Mouse (Mus musculus) gastrocnemius, postnatal 14 days (tissue): ENCODE data around the gene Stn1. TPM values are rescaled to one million over a fixed set of nuclear protein-coding genes. Genes with fewer than 3 reads are reported as not detected.
"Not testable (repeated sequence)": the region's sequence is repeated elsewhere in the genome, so short reads cannot be mapped to it uniquely, and the experiment has no call there.

Experiments used
- DNase-seq: peaks from one replicate; pipeline ENCODE4 v3.0.0; 2021; ENCODE audit warnings: mixed read lengths
- intact Hi-C: fragments of 180-260 bp; cut with DNase I; formaldehyde crosslinking; loops from one replicate; pipeline ENCODE4 v1.15.1; 2025; ENCODE audit warnings: low total_unique reads
- long read RNA-seq, 2 experiments: library from polyadenylated mRNA; stranded (forward); transcript quantifications; one replicate each; pipeline ENCODE4 v2.0.0; 2021
- total RNA-seq, 2 experiments: library from RNA; stranded (reverse); gene quantifications; 2 replicates each; pipeline ENCODE4 v1.2.3; 2021

Gene Stn1
- 10 to 100 TPM in 1 of 2 experiments, 1 to 10 TPM in 1; 6.8 to 11.2 TPM for total RNA-seq
- long read RNA-seq, experiment 1, transcript Stn1-201 (10 exons, 1,992 nt): major isoform, 11 of 12 reads
- long read RNA-seq, experiment 1, partial matches to known transcripts: 0 of 12 reads
- long read RNA-seq, experiment 1, other reads (novel, unspliced or antisense): 1 of 12 reads
- long read RNA-seq, experiment 2, transcript Stn1-201 (10 exons, 1,992 nt): major isoform, 11 of 12 reads
- long read RNA-seq, experiment 2, partial matches to known transcripts: 0 of 12 reads
- long read RNA-seq, experiment 2, other reads (novel, unspliced or antisense): 1 of 12 reads

GRCm38 (mm10) chr19:47537300-47537792, at the start of gene Stn1:
Gene Stn1, minus strand, starts transcription at chr19:47537507.
- no peak for DNase-seq
- intact Hi-C loops: no loop called here

GRCm38 (mm10) chr19:47587009-47587408, 49.7 kb upstream of the Stn1 start:
- no peak for DNase-seq
- intact Hi-C loops: no loop called here

GRCm38 (mm10) chr19:47585772-47586171, 48.5 kb upstream of the Stn1 start:
- no peak for DNase-seq
- intact Hi-C loops: no loop called here

DNA sequence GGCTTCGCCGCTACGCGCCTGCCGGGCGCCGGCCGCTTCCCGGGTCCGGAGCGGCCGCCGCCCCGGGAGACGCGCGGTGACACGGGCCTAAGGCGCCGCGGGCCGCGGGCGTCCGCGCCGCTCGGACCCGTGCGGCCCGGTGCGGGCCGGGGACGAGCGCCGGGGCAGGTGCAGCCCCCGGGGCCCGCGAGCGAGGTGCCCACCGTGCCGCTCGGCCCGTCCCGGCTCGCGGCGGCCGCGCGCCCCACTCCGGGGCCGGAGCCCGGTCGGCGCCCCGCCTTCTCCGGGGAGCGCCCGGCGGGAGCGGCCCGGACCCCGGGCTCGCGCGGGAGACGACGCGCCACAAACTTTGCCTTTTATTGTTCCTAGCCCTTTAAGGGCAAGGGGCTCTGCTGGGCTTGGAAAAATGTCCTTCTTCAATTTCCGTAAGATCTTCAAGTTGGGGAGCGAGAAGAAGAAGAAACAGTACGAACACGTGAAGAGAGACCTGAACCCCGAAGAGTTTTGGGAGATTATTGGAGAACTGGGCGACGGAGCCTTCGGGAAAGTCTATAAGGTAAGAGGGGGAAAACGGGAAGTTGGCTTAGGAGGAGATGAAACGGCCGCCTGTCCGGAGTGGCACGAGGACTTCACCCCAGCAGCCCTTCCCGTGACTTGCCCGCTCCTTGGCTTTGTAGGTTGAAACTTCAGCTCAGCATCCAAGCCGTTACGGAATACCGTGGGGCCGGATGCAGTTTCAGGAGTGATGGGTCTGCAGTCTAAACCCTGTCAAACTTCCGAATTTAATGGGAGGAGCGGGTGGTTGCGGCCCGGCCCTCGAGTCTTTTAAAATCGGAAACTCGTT, 42.7 kb upstream of the Stn1 start:
- DNase-seq: peak; percentile 16
- intact Hi-C loops: no loop called here

- intact Hi-C loops: no loop called here
- DNase-seq: peak; percentile 82
Measured at GRCm38 (mm10) chr19:47579225-47579787, 42.0 kb upstream of the Stn1 start, which contains the start of gene Slk. Gene Slk, plus strand, starts transcription at chr19:47579678.

DNA sequence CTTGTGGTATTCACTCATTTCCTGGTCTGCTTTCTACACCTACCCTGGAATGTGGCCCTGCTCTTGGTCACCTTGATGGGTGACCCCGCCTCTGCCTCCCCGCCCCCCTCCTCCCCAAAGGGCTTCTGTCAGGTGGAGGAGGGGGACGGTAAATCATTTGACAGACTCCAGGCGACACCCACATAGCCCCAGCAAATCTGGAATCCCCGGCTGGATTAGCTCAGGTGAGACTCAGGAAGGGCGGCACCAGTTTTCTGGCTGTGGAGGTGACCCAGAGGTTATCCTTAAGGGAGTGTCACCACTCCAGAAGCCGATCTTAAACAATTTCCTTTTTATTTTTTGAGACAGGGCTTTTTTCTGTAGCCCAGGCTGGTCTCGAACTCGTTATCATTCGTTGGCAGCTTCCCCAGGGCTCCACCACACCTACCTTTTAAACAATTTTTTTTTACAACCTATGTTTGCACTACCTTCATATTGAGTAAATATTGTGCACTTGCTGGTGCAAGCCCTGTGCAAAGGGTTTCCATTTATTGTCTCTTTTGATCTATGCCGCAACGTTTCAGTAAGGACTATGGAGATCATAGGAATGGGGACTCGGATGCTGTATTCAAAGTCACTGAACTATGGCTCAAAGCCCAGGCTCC, 41.4 kb upstream of the Stn1 start:
- no peak for DNase-seq
- intact Hi-C loops: no loop called here

GRCm38 (mm10) chr19:47573718-47574117, 36.4 kb upstream of the Stn1 start:
- no peak for DNase-seq
- intact Hi-C loops: no loop called here

- DNase-seq: not testable (repeated sequence)
Measured at GRCm38 (mm10) chr19:47571981-47572380, 34.7 kb upstream of the Stn1 start.

GRCm38 (mm10) chr19:47570042-47570441, 32.7 kb upstream of the Stn1 start:
- no peak for DNase-seq
- intact Hi-C loops: no loop called here

More at GRCm38 (mm10) chr19:47571981-47572380, 34.7 kb upstream of the Stn1 start:
- intact Hi-C loops: not testable (repeated sequence)

- intact Hi-C loops: no loop called here
- DNase-seq: no peak
Measured at GRCm38 (mm10) chr19:47565994-47566393, 28.7 kb upstream of the Stn1 start.

- no peak for DNase-seq
- intact Hi-C loops: no loop called here
Measured at GRCm38 (mm10) chr19:47565031-47565654, 27.8 kb upstream of the Stn1 start.

GRCm38 (mm10) chr19:47563715-47564114, 26.4 kb upstream of the Stn1 start:
- DNase-seq: no peak
- intact Hi-C loops: no loop called here

DNA sequence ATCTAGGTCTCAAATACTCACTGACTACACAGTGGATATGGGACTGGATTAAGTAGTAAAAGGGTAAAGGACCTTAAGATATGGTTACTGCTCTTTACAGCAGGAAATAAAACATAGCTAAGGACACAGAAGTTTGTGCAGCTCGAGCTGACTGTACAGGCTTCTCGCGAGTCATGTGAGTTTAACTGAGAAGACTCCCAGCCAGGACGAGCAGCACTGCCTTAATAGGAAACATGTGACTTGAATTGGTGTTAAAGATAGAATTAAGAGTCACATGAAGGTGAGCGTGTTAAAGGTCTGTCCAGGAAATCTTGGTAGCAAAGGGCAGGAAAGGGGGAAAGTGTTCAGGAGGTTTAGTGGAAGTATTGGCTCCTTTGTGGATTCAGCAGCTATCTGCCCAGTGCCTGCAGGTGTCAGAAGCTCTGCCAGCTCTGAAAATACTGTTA, 24.7 kb upstream of the Stn1 start:
- intact Hi-C loops: no loop called here
- no peak for DNase-seq

DNA sequence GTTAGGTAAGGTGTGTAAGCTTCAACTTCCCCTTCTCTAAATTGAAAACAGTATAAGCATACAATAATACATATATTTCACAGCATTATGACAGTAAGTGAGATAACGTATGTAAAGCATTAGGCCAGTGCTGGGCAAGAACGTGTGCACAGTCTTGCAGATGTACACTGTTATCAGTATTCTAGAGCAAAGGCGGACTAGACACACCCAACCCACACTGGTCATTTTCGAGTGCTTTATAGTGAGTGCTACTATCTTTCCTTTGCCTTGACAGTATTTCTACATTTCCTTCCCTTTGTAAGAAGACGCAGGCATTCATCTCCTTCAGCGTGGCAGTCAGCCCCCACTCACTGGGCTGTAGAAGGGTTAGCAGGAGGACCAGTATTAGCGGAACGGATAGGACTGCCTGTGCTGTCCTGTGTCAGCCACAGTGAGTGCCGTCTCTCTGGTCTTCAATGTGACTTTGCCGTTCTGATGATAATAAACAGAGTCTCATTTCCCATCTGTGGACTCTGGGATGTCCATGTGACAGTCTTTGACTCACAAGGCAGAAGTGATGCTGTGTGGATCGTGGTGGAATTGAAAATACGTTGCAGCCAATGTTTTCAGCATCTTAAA, 23.3 kb upstream of the Stn1 start:
- no peak for DNase-seq
- intact Hi-C loops: no loop called here

DNA sequence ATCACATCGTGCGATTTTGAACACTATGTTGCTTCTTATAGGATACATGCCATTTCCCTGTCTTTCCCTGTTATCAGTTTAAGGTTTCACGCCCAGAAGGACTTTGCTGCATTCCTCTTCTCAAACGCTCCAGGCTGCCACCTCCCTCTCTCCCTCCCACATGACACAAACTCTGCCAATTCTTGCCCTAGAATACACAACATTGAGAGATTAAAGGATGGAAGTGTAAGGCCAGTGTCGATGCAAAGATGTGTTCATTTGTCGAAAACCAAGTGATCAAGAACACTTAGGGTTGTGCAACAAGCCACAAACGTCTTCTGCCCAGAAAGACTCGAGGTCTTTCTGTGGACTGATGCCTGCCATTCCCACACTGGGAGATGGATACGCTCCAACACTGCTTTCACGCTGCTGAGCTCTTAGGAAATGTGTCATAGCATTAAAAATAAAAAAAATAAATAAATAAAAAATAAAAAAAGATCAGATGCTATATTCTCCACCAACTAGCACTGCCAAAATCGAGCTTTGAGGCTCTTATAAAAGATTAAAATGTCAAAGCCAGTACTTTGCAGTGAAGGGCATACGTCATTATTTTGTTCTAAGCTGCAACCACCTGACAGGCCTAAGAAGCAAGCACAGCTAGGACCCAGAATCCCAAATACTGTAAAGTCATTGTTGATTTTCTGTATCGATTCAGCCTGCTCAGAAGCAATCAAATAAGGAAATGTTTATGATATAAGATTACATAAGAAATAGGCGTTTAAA, 22.6 kb upstream of the Stn1 start:
- intact Hi-C loops: no loop called here
- DNase-seq: no peak

GRCm38 (mm10) chr19:47559145-47559544, 21.8 kb upstream of the Stn1 start:
- intact Hi-C loops: no loop called here
- no peak for DNase-seq

DNA sequence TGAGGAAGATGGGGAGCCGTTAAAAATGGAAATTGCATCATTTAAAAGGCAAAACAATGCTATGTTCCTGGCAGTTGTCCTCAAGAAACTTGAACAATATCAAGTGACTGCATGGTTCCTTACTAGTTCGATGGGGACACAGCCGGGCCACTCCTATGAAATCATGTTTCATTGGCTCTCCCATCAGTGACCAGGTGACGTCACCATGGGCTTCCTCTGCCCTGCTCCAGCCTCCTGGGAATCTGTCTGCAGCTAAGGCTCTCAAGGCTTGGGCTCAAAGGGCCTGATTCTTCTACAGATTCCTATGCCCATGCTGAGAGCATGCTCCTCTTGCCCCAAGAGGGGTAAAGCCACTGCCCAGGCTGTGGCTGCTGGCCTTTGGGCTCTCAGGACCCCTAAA, 12.3 kb upstream of the Stn1 start:
- intact Hi-C loops: no loop called here
- no peak for DNase-seq

- intact Hi-C loops: no loop called here
- no peak for DNase-seq
Measured at GRCm38 (mm10) chr19:47549174-47549573, 11.9 kb upstream of the Stn1 start.
